Mouse (Mus musculus): ENCODE measurements at regions not wholly inside any gene's neighbourhood (a gene's known extent, or its start where the extent isn't known, plus 50 kb on each side); places are given as distances from the start of the nearest gene placed in this dataset.

DNA sequence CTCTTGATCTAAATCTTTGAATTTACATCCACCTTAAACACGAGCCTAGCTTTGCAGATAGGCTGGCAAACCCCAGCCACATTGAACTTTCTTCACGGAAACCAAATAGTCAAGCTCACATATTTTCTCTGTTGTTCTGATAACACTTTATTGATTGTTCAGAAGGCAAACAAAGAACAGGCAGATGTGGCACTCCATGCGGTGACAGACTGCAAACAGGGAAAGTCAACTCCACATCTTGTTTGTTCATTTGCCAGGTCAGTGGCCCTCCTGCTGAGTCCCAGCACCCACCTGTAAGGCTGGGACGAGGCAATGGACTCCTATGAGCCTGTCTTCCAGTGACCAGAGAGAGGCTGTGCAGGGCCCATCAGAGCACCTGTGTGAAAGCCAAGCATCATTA lies 255.7 kb downstream of the Sox9 start:
- Histone ChIP-seq H3K4me3 (no peak overlapping the region), H3K79me2 (ENCODE audit: control insufficient read depth, insufficient read depth) (no peaks in the 10 kb centered on the region), H3K36me3 (ENCODE audit: control insufficient read depth, insufficient read depth) (no peaks in the 10 kb centered on the region), H3K27me3 (ENCODE audit: control insufficient read depth, insufficient read depth, insufficient read length) (no peaks in the 10 kb centered on the region), H3K4me2 (ENCODE audit: low read depth) (no peak overlapping the region), H3ac (ENCODE audit: control insufficient read depth, insufficient read length) (no peak overlapping the region)
- TF ChIP-seq MAX (IDR thresholded peaks at IDR 0.05; ENCODE audit: low read depth) (no peak), SRF (IDR thresholded peaks at IDR 0.05; ENCODE audit: control insufficient read depth, insufficient read length, low read depth) (no peak), REST (IDR thresholded peaks at IDR 0.05; ENCODE audit: insufficient read depth, insufficient read length) (no peak), E2F4 (IDR thresholded peaks at IDR 0.05; ENCODE audit: insufficient read depth) (no peak), POLR2A (IDR thresholded peaks at IDR 0.05; ENCODE audit: insufficient read length, low read depth) (no peak), TCF3 (IDR thresholded peaks at IDR 0.05; ENCODE audit: insufficient read length, low read depth) (no peak), USF1 (IDR thresholded peaks at IDR 0.05; ENCODE audit: low read depth) (no peak), MYOD1 (IDR thresholded peaks at IDR 0.05; ENCODE audit: control insufficient read depth in 1 of 3, insufficient read length in 2 of 3, low read depth in 2 of 3) (no peak), MYOG (IDR thresholded peaks at IDR 0.05; ENCODE audit: control insufficient read depth in 1 of 3, insufficient read depth in 1 of 3, insufficient read length in 2 of 3, low read depth in 2 of 3) (no peak), TCF12 (IDR thresholded peaks at IDR 0.05; ENCODE audit: insufficient read depth, poor library complexity, severe bottlenecking) (no peak), POLR2AphosphoS2 (IDR thresholded peaks at IDR 0.05; ENCODE audit: insufficient read length, low read depth) (no peak), CEBPB (IDR thresholded peaks at IDR 0.05; ENCODE audit: insufficient read depth, poor library complexity, severe bottlenecking) (no peak)

DNA sequence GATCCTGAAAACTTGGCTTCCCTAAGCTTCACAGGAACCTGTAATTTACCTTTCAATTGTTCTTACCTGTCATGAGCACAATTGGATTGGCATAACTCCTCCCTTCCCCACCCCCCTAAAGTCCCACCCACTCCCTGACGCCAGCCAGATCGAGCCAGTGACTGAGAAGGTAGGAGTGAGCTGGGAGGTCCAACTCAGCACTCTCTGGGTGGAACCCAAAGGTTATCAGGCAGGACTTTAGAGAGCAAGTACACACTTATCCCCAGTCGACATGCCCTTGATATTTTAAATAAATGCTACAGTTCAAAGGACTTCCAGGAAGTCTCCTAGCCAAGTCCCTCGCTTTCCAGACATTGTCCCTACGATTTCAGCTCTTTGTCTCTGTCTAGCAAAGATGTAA lies 260.7 kb downstream of the Sox9 start:
- no peaks in the 10 kb centered on the region for H3K36me3 ChIP-seq (ENCODE audit: control insufficient read depth, insufficient read depth)
- no peak overlapping the region for H3K4me3 ChIP-seq
- no peaks in the 10 kb centered on the region for H3K27me3 ChIP-seq (ENCODE audit: control insufficient read depth, insufficient read depth, insufficient read length)
- no peak overlapping the region for H3ac ChIP-seq (ENCODE audit: control insufficient read depth, insufficient read length)
- H3K79me2 ChIP-seq (ENCODE audit: control insufficient read depth, insufficient read depth) = no peaks in the 10 kb centered on the region
- no peak for TF ChIP-seq CEBPB (IDR thresholded peaks at IDR 0.05; ENCODE audit: insufficient read depth, poor library complexity, severe bottlenecking)
- no peak for TF ChIP-seq POLR2AphosphoS2 (IDR thresholded peaks at IDR 0.05; ENCODE audit: insufficient read length, low read depth)
- TF ChIP-seq USF1 (IDR thresholded peaks at IDR 0.05; ENCODE audit: low read depth) = no peak
- no peak for TF ChIP-seq SRF (IDR thresholded peaks at IDR 0.05; ENCODE audit: control insufficient read depth, insufficient read length, low read depth)
- no peak for TF ChIP-seq E2F4 (IDR thresholded peaks at IDR 0.05; ENCODE audit: insufficient read depth)
- TF ChIP-seq REST (IDR thresholded peaks at IDR 0.05; ENCODE audit: insufficient read depth, insufficient read length) = no peak
- no peak for TF ChIP-seq MYOD1 (IDR thresholded peaks at IDR 0.05; ENCODE audit: control insufficient read depth in 1 of 3, insufficient read length in 2 of 3, low read depth in 2 of 3)
- TF ChIP-seq MAX (IDR thresholded peaks at IDR 0.05; ENCODE audit: low read depth) = no peak
- TF ChIP-seq TCF12 (IDR thresholded peaks at IDR 0.05; ENCODE audit: insufficient read depth, poor library complexity, severe bottlenecking) = no peak
- TF ChIP-seq POLR2A (IDR thresholded peaks at IDR 0.05; ENCODE audit: insufficient read length, low read depth) = no peak
- TF ChIP-seq MYOG (IDR thresholded peaks at IDR 0.05; ENCODE audit: control insufficient read depth in 1 of 3, insufficient read depth in 1 of 3, insufficient read length in 2 of 3, low read depth in 2 of 3) = no peak
- no peak for TF ChIP-seq TCF3 (IDR thresholded peaks at IDR 0.05; ENCODE audit: insufficient read length, low read depth)
- no peak overlapping the region for H3K4me2 ChIP-seq (ENCODE audit: low read depth)

DNA sequence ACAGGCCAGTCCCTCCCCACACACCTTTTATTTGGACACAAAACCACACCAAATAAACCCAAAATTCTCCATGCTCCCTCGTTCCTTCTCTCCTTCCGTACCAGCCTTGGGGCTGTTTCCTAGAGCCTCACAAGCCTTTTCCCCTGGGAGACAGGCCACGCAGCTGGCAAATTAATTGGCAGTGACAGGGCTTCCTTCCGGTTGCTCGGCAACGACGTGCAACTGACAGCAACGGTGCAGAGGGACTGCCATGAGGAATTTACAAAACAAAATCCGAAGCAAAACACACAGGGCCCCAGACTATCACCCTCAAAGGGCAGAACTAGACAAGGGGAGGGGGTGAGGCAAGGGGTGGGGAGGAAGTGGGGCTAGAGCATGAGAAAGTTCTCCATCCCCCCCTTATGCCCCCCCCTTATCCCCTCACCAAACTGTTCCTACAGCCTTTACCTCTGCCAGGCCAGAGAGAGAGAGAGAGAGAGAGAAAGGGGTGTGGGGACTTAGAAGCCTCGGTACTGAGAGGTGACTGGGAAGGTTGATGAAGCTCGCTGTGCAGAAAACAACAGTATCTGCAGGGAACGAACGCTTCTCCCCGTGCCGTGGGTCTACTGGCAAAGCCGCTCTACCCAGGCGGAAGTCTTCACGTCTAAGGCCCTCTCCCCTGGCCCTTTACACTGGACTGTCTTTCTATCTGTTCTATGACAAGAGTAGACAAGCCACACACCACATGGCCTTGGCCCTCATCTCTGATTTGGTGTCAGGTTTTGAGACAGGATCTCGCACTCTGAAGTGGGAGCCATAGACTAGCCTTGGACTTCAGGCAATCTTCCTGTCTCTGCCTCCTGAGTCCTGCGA lies 264.4 kb downstream of the Sox9 start:
- Histone ChIP-seq H3K4me3 (no peak overlapping the region), H3K36me3 (ENCODE audit: control insufficient read depth, insufficient read depth) (no peaks in the 10 kb centered on the region), H3K79me2 (ENCODE audit: control insufficient read depth, insufficient read depth) (no peaks in the 10 kb centered on the region), H3K4me2 (ENCODE audit: low read depth) (no peak overlapping the region), H3K27me3 (ENCODE audit: control insufficient read depth, insufficient read depth, insufficient read length) (no peaks in the 10 kb centered on the region), H3ac (ENCODE audit: control insufficient read depth, insufficient read length) (no peak overlapping the region)
- TF ChIP-seq MYOG (IDR thresholded peaks at IDR 0.05; ENCODE audit: control insufficient read depth in 1 of 3, insufficient read depth in 1 of 3, insufficient read length in 2 of 3, low read depth in 2 of 3) (no peak), POLR2A (IDR thresholded peaks at IDR 0.05; ENCODE audit: insufficient read length, low read depth) (no peak), TCF12 (IDR thresholded peaks at IDR 0.05; ENCODE audit: insufficient read depth, poor library complexity, severe bottlenecking) (no peak), SRF (IDR thresholded peaks at IDR 0.05; ENCODE audit: control insufficient read depth, insufficient read length, low read depth) (no peak), USF1 (IDR thresholded peaks at IDR 0.05; ENCODE audit: low read depth) (no peak), MYOD1 (IDR thresholded peaks at IDR 0.05; ENCODE audit: control insufficient read depth in 1 of 3, insufficient read length in 2 of 3, low read depth in 2 of 3) (no peak), TCF3 (IDR thresholded peaks at IDR 0.05; ENCODE audit: insufficient read length, low read depth) (no peak), REST (IDR thresholded peaks at IDR 0.05; ENCODE audit: insufficient read depth, insufficient read length) (no peak), CEBPB (IDR thresholded peaks at IDR 0.05; ENCODE audit: insufficient read depth, poor library complexity, severe bottlenecking) (no peak), POLR2AphosphoS2 (IDR thresholded peaks at IDR 0.05; ENCODE audit: insufficient read length, low read depth) (no peak), E2F4 (IDR thresholded peaks at IDR 0.05; ENCODE audit: insufficient read depth) (no peak), MAX (IDR thresholded peaks at IDR 0.05; ENCODE audit: low read depth) (no peak)

DNA sequence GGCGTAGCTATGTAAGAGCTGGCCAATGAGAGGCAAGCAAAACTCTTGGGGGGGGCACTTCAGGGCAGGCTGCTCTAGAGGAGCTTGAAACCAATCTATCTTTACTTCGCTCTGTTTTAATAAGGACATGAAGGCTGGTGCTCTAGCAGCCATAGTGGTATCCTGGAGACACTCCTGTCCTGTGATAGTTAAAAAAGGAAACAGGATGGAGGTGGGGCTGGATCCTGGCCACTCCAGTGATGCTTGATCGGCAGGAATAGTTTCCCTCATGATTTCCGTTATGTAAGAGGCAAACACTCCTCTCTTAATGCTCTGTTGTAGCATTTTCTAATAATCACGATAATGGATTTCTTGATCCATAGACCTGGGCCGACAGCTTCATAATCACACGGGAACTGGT lies 266.1 kb downstream of the Sox9 start:
- no peak overlapping the region for H3ac ChIP-seq (ENCODE audit: control insufficient read depth, insufficient read length)
- H3K79me2 ChIP-seq (ENCODE audit: control insufficient read depth, insufficient read depth) = no peaks in the 10 kb centered on the region
- no peaks in the 10 kb centered on the region for H3K27me3 ChIP-seq (ENCODE audit: control insufficient read depth, insufficient read depth, insufficient read length)
- H3K4me2 ChIP-seq (ENCODE audit: low read depth) = no peak overlapping the region
- H3K4me3 ChIP-seq = no peak overlapping the region
- no peak for TF ChIP-seq TCF3 (IDR thresholded peaks at IDR 0.05; ENCODE audit: insufficient read length, low read depth)
- TF ChIP-seq USF1 (IDR thresholded peaks at IDR 0.05; ENCODE audit: low read depth) = no peak
- no peak for TF ChIP-seq E2F4 (IDR thresholded peaks at IDR 0.05; ENCODE audit: insufficient read depth)
- no peak for TF ChIP-seq REST (IDR thresholded peaks at IDR 0.05; ENCODE audit: insufficient read depth, insufficient read length)
- TF ChIP-seq TCF12 (IDR thresholded peaks at IDR 0.05; ENCODE audit: insufficient read depth, poor library complexity, severe bottlenecking) = no peak
- no peak for TF ChIP-seq POLR2A (IDR thresholded peaks at IDR 0.05; ENCODE audit: insufficient read length, low read depth)
- TF ChIP-seq MYOD1 (IDR thresholded peaks at IDR 0.05; ENCODE audit: control insufficient read depth in 1 of 3, insufficient read length in 2 of 3, low read depth in 2 of 3) = no peak
- H3K36me3 ChIP-seq (ENCODE audit: control insufficient read depth, insufficient read depth) = no peaks in the 10 kb centered on the region

Data from myocyte (in vitro differentiated cells).